Mouse (Mus musculus): Measurements from ENCODE around the gene AF067061. TPM values are rescaled to one million over a fixed set of nuclear protein-coding genes. Genes with fewer than 3 reads are reported as not detected.
"Not testable (repeated sequence)": the region's sequence is repeated elsewhere in the genome, so short reads cannot be mapped to it uniquely, and the experiment has no call there.

The AF067061 gene
- polyA plus RNA-seq (2015; fragmentation: Nextera tagmentation; extraction: Ambion mirVana) = not detected in 2 replicates

GRCm38 (mm10) chr13:120262870-120263269 is at the start of gene AF067061:
AF067061 (plus strand) TSS chr13:120263114.
- not testable (repeated sequence) for H3K4me2 ChIP-seq; H3K4me3 ChIP-seq; H3K27ac ChIP-seq; H3K9me3 ChIP-seq; H3K4me1 ChIP-seq; H3K36me3 ChIP-seq; H3K27me3 ChIP-seq; H3K9ac ChIP-seq; ATAC-seq (ENCODE audit: borderline replicate concordance, extremely low read depth, low FRiP score, low TSS enrichment)
- 87% methylated on average over 2 of the region's 2 CpGs for WGBS

GRCm38 (mm10) chr13:120215847-120216246 is 47.1 kb upstream of the AF067061 start, which contains the start of gene Gm21762:
Gm21762 (minus strand) TSS chr13:120215947.
- not testable (repeated sequence) for H3K27ac ChIP-seq; H3K4me3 ChIP-seq; ATAC-seq (ENCODE audit: borderline replicate concordance, extremely low read depth, low FRiP score, low TSS enrichment); H3K36me3 ChIP-seq; H3K4me2 ChIP-seq; H3K4me1 ChIP-seq; H3K27me3 ChIP-seq; H3K9me3 ChIP-seq; H3K9ac ChIP-seq
- WGBS = no CpG with 5 or more reads among the region's 2 CpGs

GRCm38 (mm10) chr13:120220922-120221321 is 42.0 kb upstream of the AF067061 start:
- H3K36me3 ChIP-seq; ATAC-seq (ENCODE audit: borderline replicate concordance, extremely low read depth, low FRiP score, low TSS enrichment); H3K4me2 ChIP-seq; H3K4me1 ChIP-seq; H3K4me3 ChIP-seq; H3K9ac ChIP-seq; H3K27me3 ChIP-seq; H3K9me3 ChIP-seq; H3K27ac ChIP-seq: not testable (repeated sequence)
- 82% methylated on average over 5 of the region's 5 CpGs for WGBS

- H3K9me3 ChIP-seq; H3K27ac ChIP-seq; H3K4me2 ChIP-seq; H3K36me3 ChIP-seq; ATAC-seq (ENCODE audit: borderline replicate concordance, extremely low read depth, low FRiP score, low TSS enrichment); H3K4me1 ChIP-seq; H3K9ac ChIP-seq; H3K4me3 ChIP-seq; H3K27me3 ChIP-seq: not testable (repeated sequence)
- WGBS = 93% methylated on average over 16 of the region's 25 CpGs
These were observed 39.8 kb upstream of the AF067061 start for GRCm38 (mm10) chr13:120223012-120223659.

DNA sequence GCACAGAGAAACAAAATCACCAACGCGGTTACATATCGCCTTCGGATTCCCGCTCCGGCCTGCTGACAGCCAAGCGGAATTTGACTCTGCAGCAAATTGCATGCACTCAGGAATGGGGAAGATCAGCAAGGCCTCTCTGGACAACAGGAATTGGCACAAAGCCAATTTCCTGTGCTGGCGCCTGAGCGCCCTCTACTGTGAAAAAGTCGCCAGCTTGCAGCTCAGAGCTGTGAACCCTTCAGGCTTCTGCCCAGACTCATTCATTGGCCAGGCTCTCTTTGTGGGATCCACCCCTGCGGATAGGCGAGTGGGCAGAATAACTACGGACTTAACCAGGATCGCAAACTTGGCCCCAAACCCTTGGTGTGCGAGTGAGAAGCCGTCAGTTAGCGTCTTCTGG is 31.1 kb upstream of the AF067061 start:
- H3K36me3 ChIP-seq; ATAC-seq (ENCODE audit: borderline replicate concordance, extremely low read depth, low FRiP score, low TSS enrichment); H3K9me3 ChIP-seq; H3K27ac ChIP-seq; H3K4me2 ChIP-seq; H3K27me3 ChIP-seq; H3K4me3 ChIP-seq; H3K9ac ChIP-seq; H3K4me1 ChIP-seq: not testable (repeated sequence)
- WGBS = 91% methylated on average over 17 of the region's 17 CpGs

DNA sequence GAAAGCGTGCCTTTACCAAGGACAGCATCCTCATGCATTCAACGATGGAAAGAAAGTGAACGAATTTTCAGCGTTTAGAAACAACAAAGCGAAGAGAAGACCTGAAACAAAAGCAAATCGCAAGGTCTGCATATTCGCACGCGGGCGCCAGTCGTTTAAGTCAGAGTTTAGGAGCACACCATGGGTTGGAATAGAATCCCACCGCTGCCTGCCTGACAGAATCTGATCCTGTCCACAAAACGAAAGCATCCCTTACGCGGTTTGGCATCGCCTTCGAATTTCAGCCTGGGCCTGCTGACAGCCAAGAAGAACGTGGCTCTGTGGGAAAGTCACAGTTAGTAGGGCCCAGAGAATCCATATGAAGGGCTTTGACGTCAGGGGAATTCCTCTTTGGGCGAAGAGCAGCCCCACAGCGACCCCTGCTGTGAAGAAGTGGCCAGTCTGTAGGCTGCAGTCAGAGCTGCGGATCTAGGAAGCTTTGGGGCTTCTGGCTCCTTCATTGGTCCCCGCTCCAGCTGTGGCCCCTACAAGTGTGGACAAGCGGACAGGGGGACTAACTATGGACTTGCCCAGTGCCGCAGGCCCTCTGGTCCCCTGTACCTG is 30.4 kb upstream of the AF067061 start:
- not testable (repeated sequence) for ATAC-seq (ENCODE audit: borderline replicate concordance, extremely low read depth, low FRiP score, low TSS enrichment); H3K27ac ChIP-seq; H3K4me1 ChIP-seq; H3K27me3 ChIP-seq; H3K9me3 ChIP-seq; H3K36me3 ChIP-seq; H3K4me2 ChIP-seq; H3K9ac ChIP-seq; H3K4me3 ChIP-seq
- WGBS = 70% methylated on average over 12 of the region's 25 CpGs

DNA sequence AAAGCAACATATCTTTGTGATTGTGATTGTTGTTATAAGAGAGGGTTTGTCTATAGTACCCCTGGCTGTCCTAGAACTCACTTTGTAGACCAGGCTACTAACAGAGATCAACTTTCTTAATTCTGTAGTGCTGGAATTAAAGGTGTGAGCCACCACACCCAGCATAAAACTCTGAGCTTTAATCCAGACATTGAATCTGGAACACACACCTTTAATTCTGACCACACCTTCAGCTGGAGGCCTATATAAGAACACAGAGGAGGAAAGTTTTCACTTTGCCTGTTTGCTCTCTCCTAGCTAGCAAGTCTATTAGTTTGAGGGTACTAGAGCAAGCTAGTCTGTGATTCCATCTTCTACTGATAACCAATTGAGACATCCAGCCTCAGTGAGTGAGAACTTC is 24.1 kb upstream of the AF067061 start, which contains the start of gene Gm21731:
Gene Gm21731 (plus strand): TSS at position 301 of the 400 bp plus-strand sequence.
- H3K9ac ChIP-seq; H3K36me3 ChIP-seq; H3K27me3 ChIP-seq; ATAC-seq (ENCODE audit: borderline replicate concordance, extremely low read depth, low FRiP score, low TSS enrichment); H3K4me3 ChIP-seq; H3K4me2 ChIP-seq; H3K27ac ChIP-seq; H3K4me1 ChIP-seq; H3K9me3 ChIP-seq: not testable (repeated sequence)

DNA sequence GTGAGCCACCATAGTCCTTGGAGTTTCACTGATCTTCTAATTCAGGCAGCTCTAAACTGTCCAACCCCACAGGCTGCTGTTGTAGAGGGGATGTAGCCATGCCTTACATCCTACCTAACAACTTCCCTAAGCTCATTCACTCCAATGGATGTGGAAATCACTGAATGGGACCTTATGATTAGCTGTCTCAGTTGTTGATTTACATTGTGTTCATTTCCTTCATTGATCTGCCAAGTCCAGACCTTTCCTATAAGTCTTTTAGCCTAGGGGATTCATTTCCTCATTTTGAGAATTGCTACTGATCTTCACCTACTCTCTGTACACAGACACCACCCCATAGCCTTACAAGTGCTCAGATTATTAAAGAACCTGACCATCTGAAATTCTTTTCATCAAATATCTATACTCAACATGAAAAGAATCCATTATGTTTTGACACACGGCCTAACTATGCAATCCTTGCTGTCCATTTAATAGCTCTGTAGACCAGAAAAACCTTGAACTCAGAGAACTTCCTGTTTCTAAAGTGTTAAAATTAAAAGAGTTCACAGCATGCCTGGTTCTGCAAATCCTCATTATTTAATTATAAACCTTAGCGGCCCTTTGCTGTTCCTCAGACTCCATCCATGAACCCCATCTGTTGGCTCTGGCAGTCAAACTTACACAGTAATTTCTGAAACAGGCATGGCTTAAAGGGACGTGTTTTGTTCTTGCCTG is 11.5 kb upstream of the AF067061 start:
- not testable (repeated sequence) for H3K4me3 ChIP-seq; H3K36me3 ChIP-seq; H3K4me1 ChIP-seq; ATAC-seq (ENCODE audit: borderline replicate concordance, extremely low read depth, low FRiP score, low TSS enrichment); H3K27ac ChIP-seq; H3K27me3 ChIP-seq; H3K9me3 ChIP-seq; H3K4me2 ChIP-seq; H3K9ac ChIP-seq
- WGBS = 82% methylated on average over 2 of the region's 3 CpGs

DNA sequence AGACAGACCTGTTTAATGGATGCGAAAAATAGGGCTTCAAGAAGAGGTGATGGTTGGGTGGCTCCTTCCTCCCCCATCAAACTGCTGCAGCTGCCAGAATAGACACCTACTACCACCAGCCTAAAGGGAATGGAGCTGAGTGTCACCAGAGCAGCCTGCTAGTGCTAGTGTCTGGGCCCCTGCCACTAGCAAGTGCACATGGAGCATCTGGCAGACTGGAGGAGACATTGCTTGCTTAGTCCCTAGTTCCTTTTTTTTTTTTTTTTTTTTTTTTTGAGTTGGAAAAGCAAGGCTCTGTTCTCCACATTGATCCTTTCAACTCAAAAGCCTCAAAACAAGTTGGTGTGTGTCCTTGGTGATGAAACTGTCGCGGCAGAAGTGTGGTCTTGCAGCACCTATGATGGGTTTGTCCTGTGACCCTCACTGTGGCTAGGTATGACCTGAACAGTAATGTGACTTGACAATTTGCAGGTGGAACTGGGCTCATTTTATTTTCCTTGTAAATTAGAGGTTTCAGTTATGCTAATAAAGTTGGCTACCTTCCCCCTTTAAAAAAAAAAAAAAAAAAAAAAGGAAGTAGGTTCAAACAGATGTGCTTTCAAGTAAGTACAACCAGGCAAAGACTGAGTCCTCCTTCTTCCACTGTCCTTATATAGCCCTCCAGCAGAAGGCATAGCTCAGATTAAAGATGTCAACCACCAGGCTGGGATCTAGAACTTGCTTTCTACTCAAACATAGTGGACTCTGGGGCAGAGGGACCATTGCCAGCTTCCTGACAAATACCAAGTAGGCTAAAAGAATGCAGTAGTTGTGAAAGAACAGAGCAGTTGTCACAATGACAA is 3.9 kb upstream of the AF067061 start:
- not testable (repeated sequence) for H3K9ac ChIP-seq; H3K36me3 ChIP-seq; H3K9me3 ChIP-seq; H3K27ac ChIP-seq; H3K27me3 ChIP-seq; ATAC-seq (ENCODE audit: borderline replicate concordance, extremely low read depth, low FRiP score, low TSS enrichment); H3K4me3 ChIP-seq; H3K4me1 ChIP-seq; H3K4me2 ChIP-seq
- 87% methylated on average over 3 of the region's 3 CpGs for WGBS

- not testable (repeated sequence) for H3K9ac ChIP-seq; H3K9me3 ChIP-seq; H3K4me3 ChIP-seq; H3K4me2 ChIP-seq; H3K36me3 ChIP-seq; ATAC-seq (ENCODE audit: borderline replicate concordance, extremely low read depth, low FRiP score, low TSS enrichment); H3K27me3 ChIP-seq; H3K27ac ChIP-seq; H3K4me1 ChIP-seq
- WGBS = 50% methylated on average over 3 of the region's 3 CpGs
These were observed 3.2 kb upstream of the AF067061 start for GRCm38 (mm10) chr13:120259718-120260117.

DNA sequence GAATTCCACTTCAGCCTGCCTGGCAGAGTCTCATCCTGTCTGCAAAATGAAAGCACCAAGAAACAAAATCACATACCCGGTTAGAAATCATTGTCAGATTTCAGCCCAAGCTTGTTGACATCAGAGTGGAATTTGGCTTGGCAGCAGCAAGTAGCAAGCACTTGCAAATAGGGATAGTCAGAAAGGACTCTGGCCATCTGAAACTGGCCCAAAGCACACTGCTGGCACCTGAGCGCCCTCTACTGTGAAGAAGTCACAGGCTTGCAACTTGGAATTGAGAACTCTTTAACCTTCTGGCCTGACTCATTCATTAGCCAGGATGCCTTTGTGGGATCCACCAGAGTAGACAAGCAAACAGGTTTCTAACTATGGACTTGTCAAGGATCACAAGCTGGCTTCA is 14.9 kb downstream of the AF067061 start:
- 25% methylated on average over 2 of the region's 2 CpGs for WGBS
- H3K4me3 ChIP-seq; H3K4me2 ChIP-seq; ATAC-seq (ENCODE audit: borderline replicate concordance, extremely low read depth, low FRiP score, low TSS enrichment); H3K27ac ChIP-seq; H3K9me3 ChIP-seq; H3K9ac ChIP-seq; H3K4me1 ChIP-seq; H3K36me3 ChIP-seq; H3K27me3 ChIP-seq: not testable (repeated sequence)

DNA sequence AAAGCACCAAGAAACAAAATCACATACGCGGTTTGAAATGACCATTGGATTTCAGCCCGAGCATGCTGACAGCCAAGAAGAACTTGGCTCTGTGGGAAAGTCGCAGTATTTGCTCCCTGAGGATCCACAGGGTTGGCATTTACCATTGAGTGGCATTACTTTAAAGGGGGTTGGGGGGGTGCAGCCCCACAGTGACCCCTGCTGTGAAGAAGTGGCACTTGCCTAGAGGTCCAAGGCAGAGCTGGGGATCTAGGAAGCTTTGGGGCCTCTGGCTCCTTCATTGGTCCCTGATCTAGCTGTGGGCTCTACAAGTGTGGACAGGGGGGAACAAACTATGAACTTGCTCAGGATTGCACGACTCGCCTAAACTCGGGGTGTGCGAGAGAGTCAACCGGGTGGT is 15.9 kb downstream of the AF067061 start:
- 84% methylated on average over 9 of the region's 9 CpGs for WGBS
- no peak for ATAC-seq (ENCODE audit: borderline replicate concordance, extremely low read depth, low FRiP score, low TSS enrichment)
- no peak overlapping the region for H3K4me3 ChIP-seq
- no peaks in the 10 kb centered on the region for H3K4me1 ChIP-seq
- no peak overlapping the region for H3K27ac ChIP-seq
- H3K27me3 ChIP-seq = no peaks in the 10 kb centered on the region
- no peaks in the 10 kb centered on the region for H3K9me3 ChIP-seq
- no peak overlapping the region for H3K9ac ChIP-seq
- no peak overlapping the region for H3K4me2 ChIP-seq
- no peaks in the 10 kb centered on the region for H3K36me3 ChIP-seq
